Mouse (Mus musculus): ENCODE results near the gene Yars2. TPM values are rescaled to one million over a fixed set of nuclear protein-coding genes. Genes with fewer than 3 reads are reported as not detected.
A peak's percentile ranks its signal among the peaks of the same experiment; 100 is the strongest.

The Yars2 gene
- total RNA-seq (2012; rRNA removed) (46.9 and 48.2 TPM in 2 replicates), polyA plus RNA-seq (2012; ENCODE audit: insufficient read depth in 1 of 2, insufficient read length in 2 of 2, low read depth in 1 of 2, low replicate concordance in 2 of 2, missing spikeins in 1 of 2) (10 to 100 TPM in 1 of 2 experiments, not detected in 1; 49.2 TPM)

DNA sequence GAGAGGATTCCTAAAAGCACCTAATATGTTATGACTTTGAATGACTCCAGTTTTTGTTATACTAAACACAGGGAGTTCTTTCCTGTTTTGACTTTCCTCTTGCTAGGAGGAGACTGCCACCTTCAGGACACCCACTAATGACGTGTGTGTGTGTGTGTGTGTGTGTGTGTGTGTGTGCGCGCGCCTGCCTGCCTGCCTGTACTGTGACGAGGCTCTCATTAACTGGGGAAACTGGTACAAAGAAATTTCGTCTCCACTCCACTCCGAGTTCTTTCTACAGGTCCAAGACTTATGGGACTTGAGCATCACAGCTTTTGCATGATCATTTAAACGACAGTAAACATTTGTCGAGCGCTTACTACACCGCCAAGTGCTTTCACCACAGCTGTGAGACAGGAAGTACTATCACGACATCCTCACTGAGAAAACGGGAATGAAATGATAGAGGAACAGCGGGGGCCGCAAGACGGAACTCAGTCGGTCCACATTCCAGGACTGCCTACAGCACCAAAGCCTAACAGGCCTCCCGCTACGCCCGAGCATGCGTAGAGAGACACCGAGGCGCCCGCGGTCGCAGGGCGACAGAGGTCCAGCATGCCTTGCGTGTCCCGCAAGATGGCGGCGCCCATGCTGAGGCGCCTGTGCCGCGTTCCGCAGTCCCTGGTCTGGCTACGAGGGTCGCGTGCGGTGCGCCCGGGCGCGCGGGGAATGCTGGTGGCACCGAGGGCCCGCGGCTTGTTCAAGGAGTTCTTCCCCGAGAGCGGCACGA is at the start of gene Yars2:
TSS of gene Yars2 (plus strand) at position 597 of the 769 bp plus-strand sequence.
- Histone ChIP-seq H3K4me3 (ENCODE audit: control insufficient read depth in 1 of 2, insufficient read depth in 1 of 2, low read depth in 2 of 2, low read length in 2 of 2) (peak within 1 kb of the TSS; percentile 75 to 85), H3K36me3 (ENCODE audit: control insufficient read depth in 1 of 2, insufficient read depth in 2 of 2, low read length in 2 of 2) (peaks cover 5 to 14% of the 10 kb centered on the region in 2 experiments), H3K9me3 (replicated peaks; ENCODE audit: insufficient read depth, low read length) (no peaks in the 10 kb centered on the region), H3K27me3 (ENCODE audit: control insufficient read depth in 1 of 2, insufficient read depth in 2 of 2, low read length in 2 of 2) (peaks cover 2% of the 10 kb centered on the region in 2 experiments; a peak in 2 of 4 replicates), H3K4me1 (ENCODE audit: control insufficient read depth in 1 of 2, insufficient read depth in 2 of 2, low read length in 2 of 2) (no peaks in the 10 kb centered on the region; a peak in 1 of 4 replicates), H3K79me2 (ENCODE audit: control insufficient read depth, insufficient read depth, low read length, poor library complexity) (peaks cover 22% of the 10 kb centered on the region), H3K9ac (ENCODE audit: control insufficient read depth, low read depth, low read length, poor library complexity, severe bottlenecking) (peak within 1 kb of the TSS; percentile 95), H3K27ac (ENCODE audit: control insufficient read depth, low read depth, low read length) (peak within 1 kb of the TSS; percentile 85)
- peak; percentile 94 for DNase-seq (ENCODE audit: low read depth, low spot score)
- peak; percentile 67; the same call in 1 of the 2 replicates for TF ChIP-seq MAZ (IDR thresholded peaks at IDR 0.05; ENCODE audit: low read depth, low read length)
- peak; percentile 92 for TF ChIP-seq HCFC1 (IDR thresholded peaks at IDR 0.05; ENCODE audit: low read depth, low read length)
- TF ChIP-seq SMC3 (IDR thresholded peaks at IDR 0.05; ENCODE audit: low read depth, low read length): peak; percentile 84
- TF ChIP-seq GATA1 (IDR thresholded peaks at IDR 0.05; ENCODE audit: low read depth, low read length): no peak
- TF ChIP-seq CHD1 (IDR thresholded peaks at IDR 0.05; ENCODE audit: low read depth, low read length): 0 out of 2 replicates have a peak, but pooled peaks have one; percentile 34
- TF ChIP-seq POLR2A (IDR thresholded peaks at IDR 0.05; ENCODE audit: control insufficient read depth in 1 of 2, insufficient read depth in 1 of 2, low read depth in 1 of 2, low read length in 2 of 2, poor library complexity in 1 of 2): peak; percentile 92
- TF ChIP-seq NRF1 (IDR thresholded peaks at IDR 0.05; ENCODE audit: insufficient read depth, low read depth, low read length, poor library complexity, severe bottlenecking): peak; percentile 94
- no peak for TF ChIP-seq MYB (IDR thresholded peaks at IDR 0.05; ENCODE audit: low read depth, low read length)
- TF ChIP-seq TBP (IDR thresholded peaks at IDR 0.05; ENCODE audit: low read depth, low read length): peak; percentile 86
- peak; percentile 92 for TF ChIP-seq NELFE (IDR thresholded peaks at IDR 0.05; ENCODE audit: low read depth, low read length)
- TF ChIP-seq MYC (IDR thresholded peaks at IDR 0.05; ENCODE audit: low read depth, low read length): peak; percentile 85
- TF ChIP-seq ZKSCAN1 (IDR thresholded peaks at IDR 0.05; ENCODE audit: low read depth, low read length): no peak
- peak; percentile 36 for TF ChIP-seq TCF12 (IDR thresholded peaks at IDR 0.05; ENCODE audit: low read depth, low read length)
- peak; percentile 80 for TF ChIP-seq RAD21 (IDR thresholded peaks at IDR 0.05; ENCODE audit: low read depth, low read length)
- TF ChIP-seq USF1 (IDR thresholded peaks at IDR 0.05; ENCODE audit: low read depth, low read length): no peak
- no peak for TF ChIP-seq MAFK (IDR thresholded peaks at IDR 0.05; ENCODE audit: borderline replicate concordance, low read depth, low read length)
- peak; percentile 95 for TF ChIP-seq MXI1 (IDR thresholded peaks at IDR 0.05; ENCODE audit: low read depth, low read length)
- TF ChIP-seq USF2 (IDR thresholded peaks at IDR 0.05; ENCODE audit: borderline replicate concordance in 1 of 2, insufficient read depth in 1 of 2, low read depth in 1 of 2, low read length in 2 of 2): no peak
- TF ChIP-seq ZMIZ1 (IDR thresholded peaks at IDR 0.05; ENCODE audit: low read depth, low read length): peak; percentile 54; the same call in 1 of the 2 replicates
- peak in 2 of 3 experiments; percentile 28 to 77; a peak in 4 of 6 replicates for TF ChIP-seq CTCF (IDR thresholded peaks at IDR 0.05 in 2 of 3, conservative IDR thresholded peaks at IDR 0.05 in 1 of 3; ENCODE audit: control insufficient read depth in 1 of 3, insufficient read depth in 1 of 3, low read depth in 2 of 3, low read length in 3 of 3, poor library complexity in 1 of 3, severe bottlenecking in 1 of 3)
- TF ChIP-seq ELF1 (IDR thresholded peaks at IDR 0.05; ENCODE audit: low read depth, low read length): peak; percentile 12; the same call in 1 of the 2 replicates
- peak; percentile 15; the same call in 1 of the 2 replicates for TF ChIP-seq MEF2A (IDR thresholded peaks at IDR 0.05; ENCODE audit: extremely low read depth, insufficient replicate concordance, low read depth, low read length, poor library complexity, severe bottlenecking)
- TF ChIP-seq MAX (IDR thresholded peaks at IDR 0.05; ENCODE audit: low read length): peak; percentile 89
- peak; percentile 79; the same call in 1 of the 2 replicates for TF ChIP-seq POLR2AphosphoS5 (IDR thresholded peaks at IDR 0.05; ENCODE audit: borderline replicate concordance, low read depth, low read length)
- peak; percentile 77 for TF ChIP-seq ZC3H11A (IDR thresholded peaks at IDR 0.05; ENCODE audit: low read depth, low read length)
- TF ChIP-seq ZNF384 (IDR thresholded peaks at IDR 0.05; ENCODE audit: low read depth, low read length): no peak
- peak; percentile 46; the same call in 1 of the 2 replicates for TF ChIP-seq E2F4 (IDR thresholded peaks at IDR 0.05; ENCODE audit: borderline replicate concordance, low read depth, low read length)
- TF ChIP-seq EP300 (IDR thresholded peaks at IDR 0.05; ENCODE audit: low read depth in 1 of 2, low read length in 2 of 2): peak in 1 of 2 experiments; percentile 30; a peak in 1 of 4 replicates
- TF ChIP-seq TAL1 (IDR thresholded peaks at IDR 0.05; ENCODE audit: low read length): no peak
- no peak for TF ChIP-seq CHD2 (IDR thresholded peaks at IDR 0.05; ENCODE audit: low read length)
- peak; percentile 63 for TF ChIP-seq POLR2AphosphoS2 (IDR thresholded peaks at IDR 0.05; ENCODE audit: low read length)
- TF ChIP-seq SIN3A (IDR thresholded peaks at IDR 0.05; ENCODE audit: low read length): peak; percentile 74
- TF ChIP-seq RCOR1 (IDR thresholded peaks at IDR 0.05; ENCODE audit: low read depth, low read length): no peak
- TF ChIP-seq KAT2A (conservative IDR thresholded peaks at IDR 0.05; ENCODE audit: low read depth, low read length): peak; percentile 83

Measured in MEL (cell line).